Mouse (Mus musculus) liver, embryonic 14.5 days (tissue): ENCODE data around the gene Gbp10.
"Not testable (repeated sequence)": the region's sequence is repeated elsewhere in the genome, so short reads cannot be mapped to it uniquely, and the experiment has no call there.

ENCODE experiments used
- CTCF ChIP-seq: IDR thresholded peaks from 2 replicates; pipeline ENCODE4 v1.5.1; 2016; ENCODE audit warnings: antibody characterized with exemption, low read depth, control low read depth
- EP300 ChIP-seq: IDR thresholded peaks from 2 replicates; pipeline ENCODE4 v1.6.1; 2016; ENCODE audit warnings: antibody characterized with exemption, low read depth

DNA sequence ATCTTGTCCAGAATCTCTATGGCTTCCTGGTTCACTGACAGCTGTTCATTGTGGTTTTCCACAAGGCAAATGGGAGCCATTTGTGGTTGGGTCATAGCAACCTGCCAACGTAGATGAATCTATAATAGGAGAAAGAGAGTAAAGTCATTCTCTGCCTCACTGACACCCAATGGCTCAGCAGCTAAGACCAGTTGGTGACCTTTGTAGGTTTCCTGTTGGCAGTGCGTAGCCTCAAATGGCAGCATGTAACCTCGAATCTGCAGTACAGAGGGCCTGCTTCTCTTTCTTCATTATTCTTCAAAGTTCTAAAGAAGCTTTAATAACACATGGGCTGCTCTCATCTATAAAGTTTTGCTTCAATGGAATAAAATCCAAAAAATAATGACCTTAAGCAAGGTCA, 3.3 kb downstream of the Gbp10 start:
- TF ChIP-seq CTCF, EP300: not testable (repeated sequence)
